ENCODE assay signal across 13 mouse cellular contexts in genomic region chr16:31187192-31187591, GRCm38 (mm10).
"Had no signal": no experiment of that assay in that cellular context is flagged by ENCODE, and none has a peak within 500 bp of the region (broad histone marks: within the 10 kb centered on the region; RNA-seq: fewer than 3 reads in every experiment).

No protein-coding gene starts in this region.

- H3K9me3 ChIP-seq: limb, embryonic 10.5 days; liver, embryonic 12.5 days; lung, embryonic 15.5 days; neural tube, embryonic 12.5 days had no signal

- H3K36me3 ChIP-seq: limb, embryonic 10.5 days; liver, embryonic 12.5 days; lung, embryonic 15.5 days; neural tube, embryonic 12.5 days had no signal

- H3K4me3 ChIP-seq: left cerebral cortex, adult 2 months; limb, embryonic 10.5 days; liver, embryonic 12.5 days; lung, embryonic 15.5 days; neural tube, embryonic 12.5 days had no signal

- H3K27me3 ChIP-seq: liver, embryonic 12.5 days; lung, embryonic 15.5 days; neural tube, embryonic 12.5 days had no signal

- H3K9ac ChIP-seq: liver, embryonic 12.5 days; liver, postnatal 0 days; lung, embryonic 15.5 days; neural tube, embryonic 12.5 days had no signal

- H3K27ac ChIP-seq: left cerebral cortex, adult 2 months; limb, embryonic 10.5 days; liver, embryonic 12.5 days; lung, embryonic 15.5 days; neural tube, embryonic 12.5 days; stomach, postnatal 0 days had no signal

- DNase-seq: kidney, adult 9 months; kidney, postnatal 10 days; kidney, postnatal 4 days; liver, postnatal 0 days; lung, postnatal 14 days; thymus, postnatal 4 days had no signal

- ATAC-seq: intestine, embryonic 16.5 days; liver, embryonic 12.5 days; liver, postnatal 0 days had no signal

- H3K4me2 ChIP-seq: liver, embryonic 12.5 days; lung, embryonic 15.5 days; neural tube, embryonic 12.5 days had no signal
